Comparison of ENCODE assay signal across 11 mouse cellular contexts in genomic region chr8:103824747-103825146, GRCm38 (mm10).
DNase-seq lines count a peak whose midpoint lies in the region; ATAC-seq lines count a peak whose summit lies in the region.
"Had no signal": no experiment of that assay in that cellular context is flagged by ENCODE, and none has a peak within 500 bp of the region (broad histone marks: within the 10 kb centered on the region; RNA-seq: fewer than 3 reads in every experiment).

No protein-coding gene starts in this region.

- peaks cover 10% of the 10 kb centered on the region for H3K4me1 ChIP-seq in hindbrain, embryonic 10.5 days (replicated peaks)
- no peaks in the 10 kb centered on the region; the same call in 1 of the 2 replicates for H3K4me1 ChIP-seq in hindbrain, embryonic 13.5 days (replicated peaks)
- peaks cover 7% of the 10 kb centered on the region; the same call in 1 of the 2 replicates for H3K4me1 ChIP-seq in lung, embryonic 16.5 days (replicated peaks; ENCODE audit: control insufficient read depth, insufficient read depth, low read length)
- H3K4me1 ChIP-seq in embryonic facial prominence, embryonic 13.5 days = peaks cover 17% of the 10 kb centered on the region
- H3K4me1 ChIP-seq in limb, embryonic 15.5 days = peaks cover 11% of the 10 kb centered on the region
- H3K4me1 ChIP-seq: liver, embryonic 12.5 days had no signal

- no peak overlapping the region for H3K9ac ChIP-seq in hindbrain, embryonic 13.5 days
- H3K9ac ChIP-seq in lung, embryonic 16.5 days (ENCODE audit: low read length) = no peak overlapping the region
- no peak overlapping the region for H3K9ac ChIP-seq in embryonic facial prominence, embryonic 13.5 days
- no peak overlapping the region for H3K9ac ChIP-seq in limb, embryonic 15.5 days
- H3K9ac ChIP-seq: liver, embryonic 12.5 days had no signal

- DNase-seq in hindbrain, embryonic 10.5 days (ENCODE audit: low spot score) = no peak
- no peak for DNase-seq in lung, postnatal 14 days
- no peak for DNase-seq in layer of hippocampus, postnatal 36 days
- DNase-seq: adrenal gland, postnatal 25 days; cerebellum, postnatal 36 days had no signal

- no peak for ATAC-seq in hindbrain, embryonic 13.5 days (ENCODE audit: low FRiP score)
- no peak for ATAC-seq in lung, embryonic 16.5 days (ENCODE audit: low read depth)
- no peak for ATAC-seq in embryonic facial prominence, embryonic 13.5 days (ENCODE audit: insufficient number of reproducible peaks, insufficient read depth, low FRiP score, low TSS enrichment, low read depth)
- no peak for ATAC-seq in limb, embryonic 15.5 days (ENCODE audit: insufficient number of reproducible peaks, low FRiP score, low TSS enrichment, low read depth)
- ATAC-seq: CD4-positive, CD25-positive, alpha-beta regulatory T cell, adult 4 months; liver, embryonic 12.5 days had no signal

- H3K4me3 ChIP-seq in hindbrain, embryonic 10.5 days = no peak overlapping the region
- no peak overlapping the region for H3K4me3 ChIP-seq in hindbrain, embryonic 13.5 days
- H3K4me3 ChIP-seq in lung, embryonic 16.5 days (ENCODE audit: low read length) = no peak overlapping the region
- no peak overlapping the region for H3K4me3 ChIP-seq in embryonic facial prominence, embryonic 13.5 days
- no peak overlapping the region for H3K4me3 ChIP-seq in limb, embryonic 15.5 days
- H3K4me3 ChIP-seq: liver, embryonic 12.5 days had no signal

- no peaks in the 10 kb centered on the region for H3K27me3 ChIP-seq in hindbrain, embryonic 10.5 days (ENCODE audit: insufficient read depth, poor library complexity, severe bottlenecking)
- H3K27me3 ChIP-seq in hindbrain, embryonic 13.5 days = no peaks in the 10 kb centered on the region
- H3K27me3 ChIP-seq in lung, embryonic 16.5 days (ENCODE audit: control insufficient read depth, insufficient read depth, low read depth, low read length) = no peaks in the 10 kb centered on the region
- H3K27me3 ChIP-seq in embryonic facial prominence, embryonic 13.5 days = no peaks in the 10 kb centered on the region
- H3K27me3 ChIP-seq in limb, embryonic 15.5 days = no peaks in the 10 kb centered on the region
- H3K27me3 ChIP-seq: liver, embryonic 12.5 days had no signal

- H3K36me3 ChIP-seq in hindbrain, embryonic 10.5 days = no peaks in the 10 kb centered on the region
- no peaks in the 10 kb centered on the region for H3K36me3 ChIP-seq in hindbrain, embryonic 13.5 days
- H3K36me3 ChIP-seq in lung, embryonic 16.5 days (ENCODE audit: control insufficient read depth, insufficient read depth, low read length) = no peaks in the 10 kb centered on the region
- H3K36me3 ChIP-seq in embryonic facial prominence, embryonic 13.5 days = no peaks in the 10 kb centered on the region
- H3K36me3 ChIP-seq in limb, embryonic 15.5 days = no peaks in the 10 kb centered on the region
- H3K36me3 ChIP-seq: liver, embryonic 12.5 days had no signal

- no peaks in the 10 kb centered on the region; the same call in 1 of the 2 replicates for H3K9me3 ChIP-seq in hindbrain, embryonic 10.5 days
- no peaks in the 10 kb centered on the region for H3K9me3 ChIP-seq in hindbrain, embryonic 13.5 days
- H3K9me3 ChIP-seq in lung, embryonic 16.5 days (ENCODE audit: control insufficient read depth, low read length) = no peaks in the 10 kb centered on the region
- no peaks in the 10 kb centered on the region for H3K9me3 ChIP-seq in embryonic facial prominence, embryonic 13.5 days
- no peaks in the 10 kb centered on the region for H3K9me3 ChIP-seq in limb, embryonic 15.5 days
- H3K9me3 ChIP-seq: liver, embryonic 12.5 days had no signal

- no peak overlapping the region for H3K4me2 ChIP-seq in hindbrain, embryonic 13.5 days
- H3K4me2 ChIP-seq in lung, embryonic 16.5 days (ENCODE audit: low read depth, low read length) = no peak overlapping the region
- H3K4me2 ChIP-seq in embryonic facial prominence, embryonic 13.5 days = no peak overlapping the region
- H3K4me2 ChIP-seq in limb, embryonic 15.5 days = no peak overlapping the region
- H3K4me2 ChIP-seq: liver, embryonic 12.5 days had no signal

- peak overlapping the region; percentile 25; the same call in 1 of the 2 replicates for H3K27ac ChIP-seq in hindbrain, embryonic 10.5 days
- H3K27ac ChIP-seq in hindbrain, embryonic 13.5 days = no peak overlapping the region
- peak overlapping the region; percentile 89 for H3K27ac ChIP-seq in lung, embryonic 16.5 days (ENCODE audit: low read length)
- H3K27ac ChIP-seq in embryonic facial prominence, embryonic 13.5 days = peak overlapping the region; percentile 51; the same call in 1 of the 2 replicates
- peak overlapping the region; percentile 59 for H3K27ac ChIP-seq in limb, embryonic 15.5 days
- H3K27ac ChIP-seq: liver, embryonic 12.5 days had no signal

- 10% methylated on average over 1 of the region's 1 CpGs for WGBS in hindbrain, embryonic 10.5 days
- 23% methylated on average over 1 of the region's 1 CpGs for WGBS in hindbrain, embryonic 13.5 days
- WGBS in lung, embryonic 16.5 days = 23% methylated on average over 1 of the region's 1 CpGs
- WGBS in embryonic facial prominence, embryonic 13.5 days = 19% methylated on average over 1 of the region's 1 CpGs
- 29% methylated on average over 1 of the region's 1 CpGs for WGBS in limb, embryonic 15.5 days
